Mouse (Mus musculus): ENCODE measurements around the gene Med20. TPM values are rescaled to one million over a fixed set of nuclear protein-coding genes. Genes with fewer than 3 reads are reported as not detected.

Med20 gene
- polyA plus RNA-seq (2015; fragmentation: Nextera tagmentation; extraction: Ambion mirVana) = 50.1 and 51.6 TPM in 2 replicates

GRCm38 (mm10) chr17:47610849-47611660, at the start of gene Med20, which contains the start of the genes Bysl and Gm20517:
Gene Med20 (plus strand): TSS chr17:47611582.
Gene Bysl (minus strand): TSS chr17:47611492.
Gene Gm20517 (plus strand): TSS chr17:47611589.
- peaks cover 17% of the 10 kb centered on the region for H3K4me1 ChIP-seq (replicated peaks; ENCODE audit: control insufficient read depth, insufficient read depth, low read length)
- H3K9me3 ChIP-seq (ENCODE audit: control insufficient read depth, low read length) = no peaks in the 10 kb centered on the region
- H3K27ac ChIP-seq (ENCODE audit: low read length) = peak within 1 kb of the TSS; percentile 82
- peak; percentile 95 for ATAC-seq (ENCODE audit: low read depth)
- peak within 1 kb of the TSS; percentile 86 for H3K4me2 ChIP-seq (ENCODE audit: low read depth, low read length)
- H3K36me3 ChIP-seq (ENCODE audit: control insufficient read depth, insufficient read depth, low read length) = peaks cover 13% of the 10 kb centered on the region
- H3K9ac ChIP-seq (ENCODE audit: low read length) = peak within 1 kb of the TSS; percentile 85
- under 1% methylated on average over 59 of the region's 59 CpGs for WGBS
- H3K4me3 ChIP-seq (ENCODE audit: low read length) = peak within 1 kb of the TSS; percentile 86
- H3K27me3 ChIP-seq (ENCODE audit: control insufficient read depth, insufficient read depth, low read depth, low read length) = no peaks in the 10 kb centered on the region

DNA sequence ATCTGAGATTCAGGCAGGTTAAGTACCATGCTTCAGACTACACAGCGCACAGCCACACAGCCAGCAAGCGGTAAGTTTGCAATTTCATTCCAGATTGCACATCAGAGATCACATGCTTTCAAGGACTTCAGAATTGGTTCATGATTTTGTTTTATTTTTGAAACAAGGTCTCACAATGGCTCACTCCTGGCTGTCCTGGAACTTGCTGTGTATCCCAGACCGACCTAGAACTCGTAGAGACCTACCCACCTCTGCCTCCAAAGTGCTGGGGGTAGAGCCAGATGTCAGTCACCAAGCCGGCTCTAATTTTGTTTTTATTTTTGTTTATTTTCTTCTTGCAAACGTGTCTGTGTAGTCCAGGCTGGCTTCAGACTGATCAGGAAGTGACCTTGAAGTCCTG, 48.5 kb upstream of the Med20 start:
- H3K9ac ChIP-seq (ENCODE audit: low read length) = no peak overlapping the region
- WGBS = 71% methylated on average over 6 of the region's 6 CpGs
- H3K27me3 ChIP-seq (ENCODE audit: control insufficient read depth, insufficient read depth, low read depth, low read length) = no peaks in the 10 kb centered on the region
- no peaks in the 10 kb centered on the region for H3K9me3 ChIP-seq (ENCODE audit: control insufficient read depth, low read length)
- H3K4me3 ChIP-seq (ENCODE audit: low read length) = no peak overlapping the region
- H3K4me1 ChIP-seq (replicated peaks; ENCODE audit: control insufficient read depth, insufficient read depth, low read length) = no peaks in the 10 kb centered on the region; the same call in 1 of the 2 replicates
- no peak overlapping the region for H3K27ac ChIP-seq (ENCODE audit: low read length)
- ATAC-seq (ENCODE audit: low read depth) = no peak
- no peaks in the 10 kb centered on the region for H3K36me3 ChIP-seq (ENCODE audit: control insufficient read depth, insufficient read depth, low read length)
- no peak overlapping the region for H3K4me2 ChIP-seq (ENCODE audit: low read depth, low read length)

- Histone ChIP-seq H3K4me2 (ENCODE audit: low read depth, low read length) (no peak overlapping the region), H3K9ac (ENCODE audit: low read length) (no peak overlapping the region), H3K36me3 (ENCODE audit: control insufficient read depth, insufficient read depth, low read length) (no peaks in the 10 kb centered on the region), H3K4me3 (ENCODE audit: low read length) (no peak overlapping the region), H3K27ac (ENCODE audit: low read length) (no peak overlapping the region), H3K4me1 (replicated peaks; ENCODE audit: control insufficient read depth, insufficient read depth, low read length) (no peaks in the 10 kb centered on the region; the same call in 1 of the 2 replicates), H3K27me3 (ENCODE audit: control insufficient read depth, insufficient read depth, low read depth, low read length) (no peaks in the 10 kb centered on the region), H3K9me3 (ENCODE audit: control insufficient read depth, low read length) (no peaks in the 10 kb centered on the region)
- WGBS = 65% methylated on average over 5 of the region's 5 CpGs
- no peak for ATAC-seq (ENCODE audit: low read depth)
These were observed 46.8 kb upstream of the Med20 start for GRCm38 (mm10) chr17:47564612-47565011.

- Histone ChIP-seq H3K9ac (ENCODE audit: low read length) (no peak overlapping the region), H3K4me3 (ENCODE audit: low read length) (no peak overlapping the region), H3K9me3 (ENCODE audit: control insufficient read depth, low read length) (no peaks in the 10 kb centered on the region), H3K4me1 (replicated peaks; ENCODE audit: control insufficient read depth, insufficient read depth, low read length) (no peaks in the 10 kb centered on the region), H3K27ac (ENCODE audit: low read length) (no peak overlapping the region), H3K4me2 (ENCODE audit: low read depth, low read length) (no peak overlapping the region), H3K36me3 (ENCODE audit: control insufficient read depth, insufficient read depth, low read length) (no peaks in the 10 kb centered on the region), H3K27me3 (ENCODE audit: control insufficient read depth, insufficient read depth, low read depth, low read length) (no peaks in the 10 kb centered on the region)
- 58% methylated on average over 2 of the region's 2 CpGs for WGBS
- no peak for ATAC-seq (ENCODE audit: low read depth)
These were observed 45.2 kb upstream of the Med20 start for GRCm38 (mm10) chr17:47566133-47566532.

DNA sequence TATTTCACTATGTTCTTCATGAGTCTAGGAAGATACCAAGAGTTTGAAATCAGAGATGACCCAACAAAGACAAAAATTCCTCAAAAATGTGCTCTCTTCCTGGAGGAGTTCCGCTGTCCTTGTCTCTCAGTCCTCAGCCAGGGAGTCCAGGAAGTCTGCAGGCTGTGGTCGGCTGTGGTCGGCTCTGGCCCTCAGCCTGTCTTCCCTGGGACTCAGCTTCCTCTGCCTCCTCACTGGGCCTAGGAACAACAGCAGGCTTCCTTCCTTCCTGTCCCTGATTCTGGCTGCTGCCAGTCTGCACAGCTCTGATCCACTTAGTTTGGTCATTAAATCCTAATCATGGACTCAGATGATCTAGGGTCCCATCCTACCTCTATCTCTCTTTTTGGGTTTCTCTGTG, 44.1 kb upstream of the Med20 start:
- Histone ChIP-seq H3K9me3 (ENCODE audit: control insufficient read depth, low read length) (no peaks in the 10 kb centered on the region), H3K36me3 (ENCODE audit: control insufficient read depth, insufficient read depth, low read length) (no peaks in the 10 kb centered on the region), H3K27ac (ENCODE audit: low read length) (peak overlapping the region; percentile 62), H3K4me1 (replicated peaks; ENCODE audit: control insufficient read depth, insufficient read depth, low read length) (no peaks in the 10 kb centered on the region), H3K9ac (ENCODE audit: low read length) (no peak overlapping the region), H3K4me3 (ENCODE audit: low read length) (no peak overlapping the region), H3K4me2 (ENCODE audit: low read depth, low read length) (no peak overlapping the region), H3K27me3 (ENCODE audit: control insufficient read depth, insufficient read depth, low read depth, low read length) (no peaks in the 10 kb centered on the region)
- peak; percentile 86 for ATAC-seq (ENCODE audit: low read depth)
- WGBS = 55% methylated on average over 3 of the region's 3 CpGs

DNA sequence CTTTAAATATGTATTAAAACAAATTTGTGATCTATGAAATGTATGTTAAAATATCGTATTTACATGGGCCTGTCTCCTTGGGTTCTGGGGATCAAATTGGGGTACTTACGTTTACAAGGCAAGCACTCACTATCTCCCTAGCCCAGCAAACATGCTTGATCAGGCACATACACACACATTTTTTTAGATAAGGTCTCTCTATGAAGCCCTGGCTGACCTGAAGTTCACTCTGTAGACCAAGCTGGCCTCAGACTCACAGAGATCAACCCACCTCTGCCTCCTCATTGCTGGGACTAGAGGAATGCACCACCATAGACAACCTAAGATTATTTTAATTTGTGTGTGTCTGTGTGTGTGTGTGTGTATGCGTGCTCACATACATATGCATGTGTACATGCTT, 43.0 kb upstream of the Med20 start:
- no peaks in the 10 kb centered on the region for H3K36me3 ChIP-seq (ENCODE audit: control insufficient read depth, insufficient read depth, low read length)
- no peaks in the 10 kb centered on the region for H3K9me3 ChIP-seq (ENCODE audit: control insufficient read depth, low read length)
- H3K9ac ChIP-seq (ENCODE audit: low read length) = no peak overlapping the region
- no peaks in the 10 kb centered on the region for H3K4me1 ChIP-seq (replicated peaks; ENCODE audit: control insufficient read depth, insufficient read depth, low read length)
- H3K4me2 ChIP-seq (ENCODE audit: low read depth, low read length) = no peak overlapping the region
- ATAC-seq (ENCODE audit: low read depth) = no peak
- no peak overlapping the region for H3K4me3 ChIP-seq (ENCODE audit: low read length)
- no peaks in the 10 kb centered on the region for H3K27me3 ChIP-seq (ENCODE audit: control insufficient read depth, insufficient read depth, low read depth, low read length)
- no peak overlapping the region for H3K27ac ChIP-seq (ENCODE audit: low read length)
- WGBS = 85% methylated on average over 3 of the region's 3 CpGs

- no peaks in the 10 kb centered on the region for H3K36me3 ChIP-seq (ENCODE audit: control insufficient read depth, insufficient read depth, low read length)
- no peak for ATAC-seq (ENCODE audit: low read depth)
- no peak overlapping the region for H3K4me2 ChIP-seq (ENCODE audit: low read depth, low read length)
- H3K4me1 ChIP-seq (replicated peaks; ENCODE audit: control insufficient read depth, insufficient read depth, low read length) = no peaks in the 10 kb centered on the region
- H3K27ac ChIP-seq (ENCODE audit: low read length) = no peak overlapping the region
- H3K4me3 ChIP-seq (ENCODE audit: low read length) = no peak overlapping the region
- H3K27me3 ChIP-seq (ENCODE audit: control insufficient read depth, insufficient read depth, low read depth, low read length) = no peaks in the 10 kb centered on the region
- H3K9ac ChIP-seq (ENCODE audit: low read length) = no peak overlapping the region
- no peaks in the 10 kb centered on the region for H3K9me3 ChIP-seq (ENCODE audit: control insufficient read depth, low read length)
- WGBS = 84% methylated on average over 10 of the region's 10 CpGs
These were observed 42.3 kb upstream of the Med20 start for GRCm38 (mm10) chr17:47568951-47569527.

DNA sequence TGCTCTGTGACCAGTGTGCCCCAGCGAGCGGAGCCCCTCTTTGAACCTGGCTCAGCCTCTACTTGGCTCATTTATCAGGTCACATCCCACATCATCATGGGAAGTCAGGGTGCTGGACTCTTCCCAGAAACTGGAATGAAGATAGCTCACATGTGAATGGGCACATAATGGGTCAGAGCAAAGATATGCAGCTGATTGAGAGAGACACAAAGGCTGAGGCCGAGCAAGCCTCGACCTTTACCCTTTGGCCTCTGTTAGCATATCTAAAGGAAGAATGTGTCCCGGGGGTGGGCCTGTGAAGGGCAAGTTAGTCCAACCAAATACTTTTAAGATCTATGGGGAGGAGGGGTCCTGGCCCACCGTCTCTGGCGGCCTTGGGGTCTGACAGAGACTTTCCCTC, 39.8 kb upstream of the Med20 start:
- 48% methylated on average over 7 of the region's 7 CpGs for WGBS
- no peak overlapping the region for H3K9ac ChIP-seq (ENCODE audit: low read length)
- no peaks in the 10 kb centered on the region for H3K9me3 ChIP-seq (ENCODE audit: control insufficient read depth, low read length)

DNA sequence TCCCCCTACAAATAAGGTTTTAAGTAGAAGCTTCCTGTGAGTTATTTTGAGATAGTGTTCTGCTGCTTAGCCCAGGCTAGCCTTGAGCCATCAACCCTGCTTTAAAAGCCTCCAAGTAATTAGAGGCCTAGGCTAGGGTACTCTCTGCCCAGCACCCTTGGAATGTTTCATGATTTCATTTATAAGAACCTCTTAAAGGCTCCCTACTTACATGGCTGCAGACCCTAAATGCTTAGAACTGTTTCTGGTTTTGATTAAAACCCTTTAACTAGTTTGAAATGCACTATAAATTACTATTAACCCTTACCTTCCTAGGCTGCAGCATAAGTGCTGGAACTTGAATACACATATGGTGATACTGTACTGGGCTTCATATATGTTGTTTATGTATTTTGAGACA, 38.9 kb upstream of the Med20 start:
- Histone ChIP-seq H3K36me3 (ENCODE audit: control insufficient read depth, insufficient read depth, low read length) (no peaks in the 10 kb centered on the region), H3K9me3 (ENCODE audit: control insufficient read depth, low read length) (no peaks in the 10 kb centered on the region), H3K4me1 (replicated peaks; ENCODE audit: control insufficient read depth, insufficient read depth, low read length) (peaks cover 3% of the 10 kb centered on the region; the same call in 1 of the 2 replicates), H3K4me3 (ENCODE audit: low read length) (no peak overlapping the region), H3K9ac (ENCODE audit: low read length) (no peak overlapping the region), H3K27ac (ENCODE audit: low read length) (no peak overlapping the region), H3K27me3 (ENCODE audit: control insufficient read depth, insufficient read depth, low read depth, low read length) (no peaks in the 10 kb centered on the region), H3K4me2 (ENCODE audit: low read depth, low read length) (no peak overlapping the region)
- ATAC-seq (ENCODE audit: low read depth) = no peak

More for the DNA sequence above, 39.8 kb upstream of the Med20 start:
- Histone ChIP-seq H3K27ac (ENCODE audit: low read length) (no peak overlapping the region), H3K4me2 (ENCODE audit: low read depth, low read length) (no peak overlapping the region), H3K36me3 (ENCODE audit: control insufficient read depth, insufficient read depth, low read length) (no peaks in the 10 kb centered on the region), H3K4me3 (ENCODE audit: low read length) (no peak overlapping the region), H3K27me3 (ENCODE audit: control insufficient read depth, insufficient read depth, low read depth, low read length) (no peaks in the 10 kb centered on the region), H3K4me1 (replicated peaks; ENCODE audit: control insufficient read depth, insufficient read depth, low read length) (peaks cover 3% of the 10 kb centered on the region; the same call in 1 of the 2 replicates)
- no peak for ATAC-seq (ENCODE audit: low read depth)
